Mouse (Mus musculus) bone marrow, adult 2 months (tissue): ENCODE results near the gene Ercc8.

ENCODE experiments used
- CTCF ChIP-seq: fragments of 200-500 bp; IDR thresholded peaks from 2 replicates; pipeline ENCODE4 v1.5.1; 2011; ENCODE audit warnings: low read length, control low read depth; ENCODE audit not compliant: control insufficient read depth, insufficient read depth
- POLR2A ChIP-seq: fragments of 200-500 bp; IDR thresholded peaks from 2 replicates; pipeline ENCODE4 v1.6.1; 2011; ENCODE audit warnings: low read depth, mild to moderate bottlenecking, control low read depth, low read length, borderline replicate concordance; ENCODE audit not compliant: control insufficient read depth

DNA sequence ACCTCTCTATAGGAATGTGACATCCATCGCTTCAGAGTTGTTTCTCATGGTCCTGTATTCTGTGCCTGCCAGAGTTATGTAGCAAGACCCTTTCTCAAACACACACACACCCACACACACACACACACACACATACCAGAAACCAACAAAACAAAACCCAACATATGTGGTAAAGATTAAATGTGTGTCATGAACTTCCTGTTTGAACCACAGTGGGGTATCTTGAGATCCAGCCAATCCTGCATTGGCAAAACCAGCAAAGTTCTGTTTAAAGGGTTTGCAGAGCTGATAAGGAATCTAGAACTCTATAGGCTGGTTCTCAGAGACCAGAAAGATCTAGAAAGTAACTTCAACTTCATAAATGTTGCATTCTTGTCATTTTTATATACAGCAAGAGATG lies 11.5 kb downstream of the Ercc8 start:
- TF ChIP-seq CTCF (no peak), POLR2A (no peak)
